Mouse (Mus musculus) lung, embryonic 16.5 days (tissue): ENCODE measurements around the gene Klf16. TPM values are rescaled to one million over a fixed set of nuclear protein-coding genes. Genes with fewer than 3 reads are reported as not detected.
"Not testable (repeated sequence)": the region's sequence is repeated elsewhere in the genome, so short reads cannot be mapped to it uniquely, and the experiment has no call there.

Source experiments
- ATAC-seq: fragments of 200-750 bp; cut with Nextera tagmentation; 2 replicates; pipeline ENCODE4 v1.8.0; 2017; ENCODE audit warnings: low read depth, mild to moderate bottlenecking, moderate library complexity
- H3K27ac ChIP-seq: fragments of 300-500 bp; sonication (generic); 2 replicates; pipeline ENCODE4 v1.5.1; 2014; ENCODE audit warnings: mild to moderate bottlenecking, control low read depth, low read length
- H3K27me3 ChIP-seq: fragments of 300-500 bp; sonication (generic); 2 replicates; pipeline ENCODE4 v1.6.1; 2014; ENCODE audit warnings: low read depth, low read length, mixed read lengths; ENCODE audit not compliant: control insufficient read depth, insufficient read depth
- H3K36me3 ChIP-seq: fragments of 300-500 bp; sonication (generic); 2 replicates; pipeline ENCODE4 v1.6.1; 2014; ENCODE audit warnings: low read length; ENCODE audit not compliant: control insufficient read depth, insufficient read depth
- H3K4me1 ChIP-seq: fragments of 300-500 bp; sonication (generic); replicated peaks from 2 replicates; pipeline ENCODE4 v1.6.1; 2014; ENCODE audit warnings: low read length, mixed read lengths; ENCODE audit not compliant: control insufficient read depth, insufficient read depth
- H3K4me2 ChIP-seq: fragments of 300-500 bp; sonication (generic); 2 replicates; pipeline ENCODE4 v1.6.1; 2014; ENCODE audit warnings: low read depth, low read length, control low read depth
- H3K4me3 ChIP-seq: fragments of 300-500 bp; sonication (generic); 2 replicates; pipeline ENCODE4 v1.5.1; 2014; ENCODE audit warnings: mild to moderate bottlenecking, low read length, control low read depth
- H3K9ac ChIP-seq: fragments of 300-500 bp; sonication (generic); 2 replicates; pipeline ENCODE4 v1.6.1; 2014; ENCODE audit warnings: low read length, control low read depth
- H3K9me3 ChIP-seq: fragments of 300-500 bp; sonication (generic); 2 replicates; pipeline ENCODE4 v1.6.1; 2016; ENCODE audit warnings: low read length; ENCODE audit not compliant: control insufficient read depth
- WGBS: fragments of 180-500 bp; shearing (Covaris S2); extraction: QIAGEN DNeasy Blood & Tissue Kit; methylation state at CpG from one replicate; pipeline ENCODE4 v1.1.7; 2014; 5-methylcytosine and 5-hydroxymethylcytosine counted together
- polyA plus RNA-seq: library from polyadenylated mRNA; unstranded; fragments of >200 nt; fragmentation: Nextera tagmentation; extraction: Ambion mirVana; gene quantifications from 2 replicates; pipeline ENCODE4 v1.2.1, GENCODE M21; 2015

The Klf16 gene
- polyA plus RNA-seq, 1 experiment from 2014 or later = 8.2 TPM

GRCm38 (mm10) chr10:80606737-80607350 lies 29.7 kb upstream of the Klf16 start:
- ATAC-seq = no peak
- Histone ChIP-seq H3K9me3 (no peaks in the 10 kb centered on the region), H3K27ac (no peak overlapping the region), H3K4me3 (no peak overlapping the region), H3K27me3 (no peaks in the 10 kb centered on the region), H3K9ac (no peak overlapping the region), H3K4me1 (peaks cover 15% of the 10 kb centered on the region), H3K36me3 (peaks cover 24% of the 10 kb centered on the region), H3K4me2 (no peak overlapping the region)
- 92% methylated on average over 34 of the region's 34 CpGs for WGBS

GRCm38 (mm10) chr10:80606306-80606705 lies 29.2 kb upstream of the Klf16 start:
- H3K4me3 ChIP-seq = no peak overlapping the region
- no peak overlapping the region for H3K4me2 ChIP-seq
- no peak overlapping the region for H3K9ac ChIP-seq
- H3K27me3 ChIP-seq = no peaks in the 10 kb centered on the region
- H3K36me3 ChIP-seq = peaks cover 24% of the 10 kb centered on the region
- ATAC-seq = no peak
- H3K4me1 ChIP-seq = peaks cover 15% of the 10 kb centered on the region
- H3K9me3 ChIP-seq = no peaks in the 10 kb centered on the region
- no peak overlapping the region for H3K27ac ChIP-seq
- WGBS = 82% methylated on average over 23 of the region's 23 CpGs

GRCm38 (mm10) chr10:80605721-80606120 lies 28.6 kb upstream of the Klf16 start, which contains the start of gene Gm49322:
Gene Gm49322 (plus strand): TSS chr10:80606021.
- peaks cover 24% of the 10 kb centered on the region for H3K36me3 ChIP-seq
- H3K9ac ChIP-seq, H3K27ac ChIP-seq, H3K4me2 ChIP-seq, H3K27me3 ChIP-seq, H3K4me3 ChIP-seq, H3K9me3 ChIP-seq, ATAC-seq: not testable (repeated sequence)
- H3K4me1 ChIP-seq = peaks cover 15% of the 10 kb centered on the region
- WGBS = 67% methylated on average over 3 of the region's 4 CpGs

- no peak overlapping the region for H3K4me2 ChIP-seq
- 87% methylated on average over 2 of the region's 2 CpGs for WGBS
- peaks cover 15% of the 10 kb centered on the region for H3K4me1 ChIP-seq
- H3K9me3 ChIP-seq = no peaks in the 10 kb centered on the region
- H3K27me3 ChIP-seq = no peaks in the 10 kb centered on the region
- H3K9ac ChIP-seq = no peak overlapping the region
- no peak overlapping the region for H3K27ac ChIP-seq
- H3K4me3 ChIP-seq = no peak overlapping the region
- no peak for ATAC-seq
- H3K36me3 ChIP-seq = peaks cover 24% of the 10 kb centered on the region
Observed at GRCm38 (mm10) chr10:80604988-80605387, 27.9 kb upstream of the Klf16 start.

- Histone ChIP-seq H3K9ac (peak overlapping the region; percentile 73; the same call in 1 of the 2 replicates), H3K9me3 (no peaks in the 10 kb centered on the region), H3K4me2 (peak overlapping the region; percentile 88), H3K4me1 (peaks cover 15% of the 10 kb centered on the region), H3K27me3 (no peaks in the 10 kb centered on the region), H3K36me3 (peaks cover 22% of the 10 kb centered on the region), H3K27ac (no peak overlapping the region), H3K4me3 (no peak overlapping the region; the same call in 1 of the 2 replicates)
- ATAC-seq = no peak
- WGBS = 88% methylated on average over 7 of the region's 7 CpGs
Observed at GRCm38 (mm10) chr10:80604001-80604509, 26.9 kb upstream of the Klf16 start.

- H3K9me3 ChIP-seq = no peaks in the 10 kb centered on the region
- H3K4me3 ChIP-seq = peak overlapping the region; percentile 67
Observed at GRCm38 (mm10) chr10:80603364-80603763, 26.2 kb upstream of the Klf16 start.

GRCm38 (mm10) chr10:80602698-80603325 lies 25.7 kb upstream of the Klf16 start, which contains the start of the genes Scamp4 and Adat3:
Gene Scamp4 (plus strand): TSS chr10:80602872.
Gene Adat3 (plus strand): TSS chr10:80602880.
- H3K9me3 ChIP-seq = no peaks in the 10 kb centered on the region
- peak within 1 kb of the TSS; percentile 73 for H3K9ac ChIP-seq
- peak; percentile 98 for ATAC-seq
- no peaks in the 10 kb centered on the region for H3K27me3 ChIP-seq
- peak within 1 kb of the TSS; percentile 78 for H3K27ac ChIP-seq
- H3K4me3 ChIP-seq = peak within 1 kb of the TSS; percentile 67
- H3K4me1 ChIP-seq = peaks cover 15% of the 10 kb centered on the region
- H3K4me2 ChIP-seq = peak within 1 kb of the TSS; percentile 88
- WGBS = under 1% methylated on average over 54 of the region's 54 CpGs
- H3K36me3 ChIP-seq = peaks cover 16% of the 10 kb centered on the region

More at GRCm38 (mm10) chr10:80603364-80603763, 26.2 kb upstream of the Klf16 start:
- H3K4me2 ChIP-seq = peak overlapping the region; percentile 88
- peak overlapping the region; percentile 78 for H3K27ac ChIP-seq
- H3K4me1 ChIP-seq = peaks cover 15% of the 10 kb centered on the region
- H3K27me3 ChIP-seq = no peaks in the 10 kb centered on the region
- peaks cover 18% of the 10 kb centered on the region for H3K36me3 ChIP-seq
- peak overlapping the region; percentile 73 for H3K9ac ChIP-seq
- ATAC-seq = no peak
- WGBS = 23% methylated on average over 7 of the region's 7 CpGs

GRCm38 (mm10) chr10:80596318-80596717 lies 19.2 kb upstream of the Klf16 start:
- 28% methylated on average over 4 of the region's 4 CpGs for WGBS
- no peak overlapping the region for H3K4me2 ChIP-seq

More at GRCm38 (mm10) chr10:80596318-80596717, 19.2 kb upstream of the Klf16 start:
- Histone ChIP-seq H3K4me3 (no peak overlapping the region), H3K4me1 (no peaks in the 10 kb centered on the region), H3K27me3 (no peaks in the 10 kb centered on the region), H3K9ac (no peak overlapping the region), H3K9me3 (no peaks in the 10 kb centered on the region), H3K36me3 (no peaks in the 10 kb centered on the region), H3K27ac (no peak overlapping the region)
- ATAC-seq = no peak
